19 mouse cellular contexts compared by ENCODE assay signal in genomic region chr1:63529901-63530300, GRCm38 (mm10).
DNase-seq lines count a peak whose midpoint lies in the region; ATAC-seq and TF ChIP-seq lines count a peak whose summit lies in the region.
"Had no signal": no experiment of that assay in that cellular context is flagged by ENCODE, and none has a peak within 500 bp of the region (broad histone marks: within the 10 kb centered on the region; RNA-seq: fewer than 3 reads in every experiment).

No protein-coding gene starts in this region.

- no peak for TF ChIP-seq CTCF in kidney, adult 2 months (conservative IDR thresholded peaks at IDR 0.05; ENCODE audit: insufficient read depth, insufficient read length, low read depth, low read length)

- no peaks in the 10 kb centered on the region for H3K4me1 ChIP-seq in kidney, adult 2 months (ENCODE audit: control insufficient read depth, insufficient read depth, low read length)
- H3K4me1 ChIP-seq: embryonic facial prominence, embryonic 10.5 days; forebrain, embryonic 13.5 days; heart, embryonic 10.5 days had no signal

- no peaks in the 10 kb centered on the region; the same call in 1 of the 2 replicates for H3K27me3 ChIP-seq in kidney, adult 2 months (replicated peaks; ENCODE audit: control insufficient read depth, insufficient read depth, low read length)
- H3K27me3 ChIP-seq: forebrain, embryonic 13.5 days; hindbrain, embryonic 13.5 days had no signal

- peak; percentile 28 for DNase-seq in adrenal gland, adult 2 months
- no peak for DNase-seq in adrenal gland, adult 18-20 months (ENCODE audit: low spot score in 2 of 2)
- DNase-seq in kidney, postnatal 10 days = peak; percentile 14
- no peak for DNase-seq in kidney, adult 2 months
- peak; percentile 78 for DNase-seq in adipocyte (ENCODE audit: low spot score)
- peak; percentile 52 for DNase-seq in adrenal gland, postnatal 14 days
- no peak for DNase-seq in layer of hippocampus, postnatal 25 days (ENCODE audit: extremely low spot score in 1 of 2, low spot score in 1 of 2)
- DNase-seq: cerebellum, adult 2 months; cerebellum, postnatal 10 days; forebrain, postnatal 0 days; gastrocnemius, adult 2 months; heart, postnatal 4 days; kidney, adult 8-10 months had no signal

- no peak for TF ChIP-seq POLR2A in kidney, adult 2 months (IDR thresholded peaks at IDR 0.05; ENCODE audit: low read depth, low read length)

- H3K36me3 ChIP-seq in kidney, adult 2 months (ENCODE audit: control insufficient read depth, insufficient read depth, low read length) = no peaks in the 10 kb centered on the region
- H3K36me3 ChIP-seq: embryonic facial prominence, embryonic 10.5 days; heart, embryonic 10.5 days; hindbrain, embryonic 13.5 days had no signal

- H3K4me3 ChIP-seq in kidney, adult 2 months (ENCODE audit: insufficient read depth, low read depth, low read length) = no peak overlapping the region
- H3K4me3 ChIP-seq: embryonic facial prominence, embryonic 10.5 days; forebrain, embryonic 13.5 days; gastrocnemius, adult 2 months; heart, embryonic 10.5 days; hindbrain, embryonic 13.5 days had no signal

- WGBS in kidney, adult 2 months = 75% methylated on average over 9 of the region's 9 CpGs

- ATAC-seq in inflammation-experienced regulatory T-cells, adult 6 months = no peak
- ATAC-seq: forebrain, embryonic 13.5 days; forebrain, postnatal 0 days; intestine, embryonic 16.5 days had no signal

- no peak overlapping the region for H3K27ac ChIP-seq in kidney, adult 2 months (ENCODE audit: insufficient read depth, low read depth, low read length)
- H3K27ac ChIP-seq: embryonic facial prominence, embryonic 10.5 days; forebrain, embryonic 13.5 days; gastrocnemius, adult 2 months; heart, embryonic 10.5 days; hindbrain, embryonic 13.5 days had no signal

Comparison
In these comparisons a context has a peak if more than half of its experiments do, and no peak if none do; other contexts are left out.
1. DNase-seq: peak in adrenal gland, adult 2 months (single experiment), kidney, postnatal 10 days (single experiment), adipocyte (single experiment) and adrenal gland, postnatal 14 days (single experiment); none in adrenal gland, adult 18-20 months (0 of 2), kidney, adult 2 months (single experiment) and layer of hippocampus, postnatal 25 days (0 of 2).